Mouse (Mus musculus) megakaryocyte, embryonic 14.5 days (primary cell): ENCODE data around the gene Bag6. TPM values are rescaled to one million over a fixed set of nuclear protein-coding genes. Genes with fewer than 3 reads are reported as not detected.

Experiments
- H3K27me3 ChIP-seq: replicated peaks from 2 replicates; pipeline ENCODE3; 2012; ENCODE audit warnings: inconsistent platforms
- H3K36me3 ChIP-seq: replicated peaks from 2 replicates; pipeline ENCODE3; 2012; ENCODE audit warnings: low read length, inconsistent platforms, mixed read lengths
- H3K4me1 ChIP-seq: 2 replicates; pipeline ENCODE4 v1.6.1; 2012; ENCODE audit warnings: inconsistent platforms
- H3K4me3 ChIP-seq: replicated peaks from 2 replicates; pipeline ENCODE3; 2012; ENCODE audit warnings: moderate library complexity, mild to moderate bottlenecking, inconsistent platforms
- H3K9me3 ChIP-seq: 2 replicates; pipeline ENCODE4 v1.6.1; 2012; ENCODE audit warnings: inconsistent platforms
- FLI1 ChIP-seq: IDR thresholded peaks from 2 replicates; pipeline ENCODE4 v1.6.1; 2012; ENCODE audit warnings: low read length, inconsistent platforms, mixed read lengths
- GATA1 ChIP-seq: IDR thresholded peaks from 3 replicates; pipeline ENCODE4 v1.6.1; 2012; ENCODE audit warnings: mixed read lengths, low read length, inconsistent platforms, borderline replicate concordance
- polyA plus RNA-seq: library from polyadenylated mRNA; stranded (reverse); fragments of >175 nt; gene quantifications from 2 replicates; pipeline ENCODE4 v1.2.3, GENCODE M21; 2012; ENCODE audit warnings: low replicate concordance; ENCODE audit not compliant: insufficient read depth

Bag6 gene
- polyA plus RNA-seq, 1 experiment: 613 TPM

GRCm38 (mm10) chr17:35097164-35097655, 37.8 kb upstream of the Bag6 start:
- no peaks in the 10 kb centered on the region for H3K27me3 ChIP-seq
- H3K9me3 ChIP-seq: no peaks in the 10 kb centered on the region
- peaks cover 65% of the 10 kb centered on the region for H3K4me1 ChIP-seq
- TF ChIP-seq FLI1 (no peak), GATA1 (no peak)
- H3K4me3 ChIP-seq: no peak overlapping the region
- H3K36me3 ChIP-seq: peaks cover 99% of the 10 kb centered on the region

GRCm38 (mm10) chr17:35100196-35100765, 34.7 kb upstream of the Bag6 start:
- Histone ChIP-seq H3K4me1 (peaks cover 79% of the 10 kb centered on the region), H3K36me3 (peaks cover 98% of the 10 kb centered on the region), H3K9me3 (no peaks in the 10 kb centered on the region), H3K27me3 (no peaks in the 10 kb centered on the region), H3K4me3 (no peak overlapping the region)
- TF ChIP-seq FLI1 (no peak), GATA1 (no peak)

GRCm38 (mm10) chr17:35101161-35101560, 33.8 kb upstream of the Bag6 start:
- TF ChIP-seq GATA1 (no peak), FLI1 (no peak)
- H3K27me3 ChIP-seq: no peaks in the 10 kb centered on the region
- H3K9me3 ChIP-seq: no peaks in the 10 kb centered on the region
- peaks cover 89% of the 10 kb centered on the region for H3K36me3 ChIP-seq
- peaks cover 88% of the 10 kb centered on the region for H3K4me1 ChIP-seq
- H3K4me3 ChIP-seq: no peak overlapping the region

- Histone ChIP-seq H3K4me3 (peak overlapping the region; percentile 38), H3K4me1 (peaks cover 81% of the 10 kb centered on the region), H3K9me3 (no peaks in the 10 kb centered on the region), H3K27me3 (no peaks in the 10 kb centered on the region), H3K36me3 (peaks cover 78% of the 10 kb centered on the region)
- no peak for TF ChIP-seq FLI1
- TF ChIP-seq GATA1: no peak
These were observed 32.7 kb upstream of the Bag6 start for GRCm38 (mm10) chr17:35102299-35102698.

GRCm38 (mm10) chr17:35103221-35103690, 31.7 kb upstream of the Bag6 start:
- H3K36me3 ChIP-seq: peaks cover 68% of the 10 kb centered on the region
- TF ChIP-seq GATA1 (no peak), FLI1 (no peak)
- H3K4me1 ChIP-seq: peaks cover 78% of the 10 kb centered on the region
- no peak overlapping the region for H3K4me3 ChIP-seq
- H3K9me3 ChIP-seq: no peaks in the 10 kb centered on the region
- H3K27me3 ChIP-seq: no peaks in the 10 kb centered on the region

GRCm38 (mm10) chr17:35104079-35104478, 30.9 kb upstream of the Bag6 start:
- TF ChIP-seq GATA1 (no peak), FLI1 (no peak)
- Histone ChIP-seq H3K4me1 (peaks cover 74% of the 10 kb centered on the region), H3K27me3 (peaks cover 3% of the 10 kb centered on the region), H3K4me3 (no peak overlapping the region), H3K36me3 (peaks cover 60% of the 10 kb centered on the region), H3K9me3 (no peaks in the 10 kb centered on the region)

- peaks cover 53% of the 10 kb centered on the region for H3K36me3 ChIP-seq
- peaks cover 67% of the 10 kb centered on the region for H3K4me1 ChIP-seq
- H3K4me3 ChIP-seq: peak overlapping the region; percentile 65
- peaks cover 5% of the 10 kb centered on the region for H3K27me3 ChIP-seq
- H3K9me3 ChIP-seq: no peaks in the 10 kb centered on the region
- TF ChIP-seq GATA1 (no peak), FLI1 (no peak)
These were observed 30.2 kb upstream of the Bag6 start for GRCm38 (mm10) chr17:35104754-35105153.

GRCm38 (mm10) chr17:35105740-35106389, 29.1 kb upstream of the Bag6 start:
- Histone ChIP-seq H3K4me3 (peak overlapping the region; percentile 51), H3K27me3 (peaks cover 10% of the 10 kb centered on the region), H3K9me3 (no peaks in the 10 kb centered on the region), H3K4me1 (peaks cover 61% of the 10 kb centered on the region), H3K36me3 (peaks cover 42% of the 10 kb centered on the region)
- TF ChIP-seq GATA1 (no peak), FLI1 (no peak)

GRCm38 (mm10) chr17:35106522-35106921, 28.5 kb upstream of the Bag6 start:
- Histone ChIP-seq H3K36me3 (peaks cover 36% of the 10 kb centered on the region), H3K27me3 (peaks cover 16% of the 10 kb centered on the region), H3K4me1 (peaks cover 58% of the 10 kb centered on the region), H3K9me3 (no peaks in the 10 kb centered on the region), H3K4me3 (no peak overlapping the region)
- no peak for TF ChIP-seq FLI1
- no peak for TF ChIP-seq GATA1

GRCm38 (mm10) chr17:35108097-35108496, 26.9 kb upstream of the Bag6 start, which contains the start of gene Ly6g5c:
Gene Ly6g5c, plus strand, starts transcription at chr17:35108279.
- Histone ChIP-seq H3K4me1 (peaks cover 55% of the 10 kb centered on the region), H3K36me3 (peaks cover 20% of the 10 kb centered on the region), H3K9me3 (no peaks in the 10 kb centered on the region), H3K27me3 (peaks cover 31% of the 10 kb centered on the region), H3K4me3 (no peak within 1 kb of the TSS)
- TF ChIP-seq GATA1 (no peak), FLI1 (no peak)
